Mouse (Mus musculus) small intestine, adult 2 months (tissue): ENCODE measurements around the gene Kcnip1.

Experiments
- CTCF ChIP-seq: fragments of 200-500 bp; IDR thresholded peaks from 2 replicates; pipeline ENCODE4 v1.5.1; 2012; ENCODE audit warnings: low read depth, mild to moderate bottlenecking, control low read depth, inconsistent platforms, low read length, moderate library complexity, mixed read lengths; ENCODE audit not compliant: insufficient replicate concordance, insufficient read length; ENCODE audit errors: extremely low read depth
- POLR2A ChIP-seq: fragments of 200-500 bp; IDR thresholded peaks from 2 replicates; pipeline ENCODE4 v1.6.1; 2012; ENCODE audit warnings: low read depth, mild to moderate bottlenecking, control low read depth, inconsistent platforms, low read length, moderate library complexity

DNA sequence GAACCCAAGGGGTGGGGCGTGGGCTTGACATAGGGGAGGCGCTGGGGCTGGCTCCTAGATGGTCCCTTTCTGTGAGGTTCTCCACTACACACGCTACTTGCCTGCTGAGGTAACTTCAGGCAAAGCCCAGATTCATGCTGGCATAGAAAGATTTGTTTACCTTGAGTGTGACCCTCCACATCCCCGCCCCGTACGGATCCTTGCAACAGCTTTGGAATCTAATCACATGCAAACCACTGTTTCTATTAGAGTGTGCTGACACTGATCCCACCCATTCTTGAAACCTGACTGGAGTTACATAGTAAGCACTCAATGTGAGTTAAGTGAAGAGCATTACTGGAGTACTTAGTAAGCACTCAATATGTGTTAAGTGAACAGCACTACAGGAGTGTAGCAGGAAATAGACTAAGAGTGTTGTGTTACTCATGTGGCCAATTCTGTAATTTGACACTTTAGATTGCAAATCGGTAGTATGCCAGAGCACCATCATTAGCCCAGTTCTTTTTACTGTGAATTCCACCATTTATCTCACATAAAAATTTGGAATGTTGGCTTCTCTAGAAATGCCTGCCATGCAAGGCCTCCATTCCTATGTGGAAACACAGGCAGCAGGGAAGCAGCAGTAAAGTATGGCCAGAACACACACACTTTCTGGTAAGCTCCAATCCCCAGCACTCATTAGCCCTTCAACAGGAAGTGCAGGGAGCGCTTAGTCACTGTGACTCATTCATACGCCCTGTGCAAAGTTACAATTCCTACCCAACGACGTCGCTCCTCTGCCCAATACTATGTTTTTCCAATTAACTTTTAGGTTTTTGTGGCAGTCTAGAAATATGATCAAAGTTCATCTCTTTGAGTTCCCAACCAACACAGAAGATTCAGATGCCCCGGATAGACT lies 332.7 kb downstream of the Kcnip1 start:
- TF ChIP-seq CTCF, result no peak
- no peak for TF ChIP-seq POLR2A
